Mouse (Mus musculus): ENCODE results near the gene N4bp3. TPM values are rescaled to one million over a fixed set of nuclear protein-coding genes. Genes with fewer than 3 reads are reported as not detected.

Gene N4bp3
- total and polyA plus RNA-seq, 3 experiments, result 19.1 to 22.1 (median 21.2) TPM

GRCm38 (mm10) chr11:51688330-51689328 lies 38.0 kb upstream of the N4bp3 start, which contains the start of gene 0610009B22Rik (continued):
- TF ChIP-seq TBP (conservative IDR thresholded peaks at IDR 0.05; ENCODE audit: low read depth, low read length), result peak; percentile 96

GRCm38 (mm10) chr11:51681976-51682374 lies 31.3 kb upstream of the N4bp3 start:
- Histone ChIP-seq H3K9ac (ENCODE audit: insufficient read depth, low read depth) (no peak overlapping the region), H3K4me2 (ENCODE audit: insufficient read depth, low read depth, poor library complexity, severe bottlenecking) (no peak overlapping the region), H3K36me3 (replicated peaks in 1 of 2; ENCODE audit: control insufficient read depth in 1 of 2, insufficient read depth in 1 of 2, low read length in 1 of 2) (peaks cover 3 to 16% of the 10 kb centered on the region in 2 experiments), H3K27me3 (replicated peaks) (no peaks in the 10 kb centered on the region), H3K27ac (ENCODE audit: insufficient read depth, low read depth) (no peak overlapping the region), H3K4me3 (replicated peaks in 1 of 3; ENCODE audit: low read depth in 2 of 3, low read length in 2 of 3, poor library complexity in 1 of 3) (no peak overlapping the region), H3K9me3 (replicated peaks; ENCODE audit: low read length) (no peaks in the 10 kb centered on the region), H3K4me1 (ENCODE audit: control insufficient read depth in 1 of 2, insufficient read depth in 2 of 2) (peaks cover 0 to 15% of the 10 kb centered on the region in 2 experiments; a peak in 2 of 4 replicates), H3K79me2 (replicated peaks; ENCODE audit: control insufficient read depth, extremely low read depth, insufficient read depth, poor library complexity, severe bottlenecking) (no peaks in the 10 kb centered on the region)
- no peak for DNase-seq (ENCODE audit: extremely low read depth)
- no peak for TF ChIP-seq MEF2A (IDR thresholded peaks at IDR 0.05; ENCODE audit: borderline replicate concordance, low read depth, low read length)
- TF ChIP-seq ZNF384 (IDR thresholded peaks at IDR 0.05; ENCODE audit: low read depth, low read length), result no peak
- no peak for TF ChIP-seq RAD21 (IDR thresholded peaks at IDR 0.05; ENCODE audit: low read depth, low read length)
- no peak for TF ChIP-seq E2F4 (IDR thresholded peaks at IDR 0.05; ENCODE audit: insufficient replicate concordance, low read depth, low read length)
- no peak for TF ChIP-seq SIN3A (IDR thresholded peaks at IDR 0.05; ENCODE audit: low read length)
- TF ChIP-seq POLR2A (IDR thresholded peaks at IDR 0.05; ENCODE audit: low read depth, low read length), result no peak
- no peak for TF ChIP-seq CTCF (conservative IDR thresholded peaks at IDR 0.05 in 1 of 2, IDR thresholded peaks at IDR 0.05 in 1 of 2; ENCODE audit: low read depth in 2 of 2, low read length in 2 of 2)
- TF ChIP-seq ZC3H11A (IDR thresholded peaks at IDR 0.05; ENCODE audit: low read depth, low read length), result no peak
- no peak for TF ChIP-seq BHLHE40 (IDR thresholded peaks at IDR 0.05; ENCODE audit: low read depth, low read length)
- dilution Hi-C loops (cut with MboI; ENCODE audit: extremely low pct_ligation_motif_present, extremely low pct_unique_long_range_greater_than_20kb, low sequenced_read_pairs) (no loop called here), in situ Hi-C loops (cut with MboI; ENCODE audit: low pct_ligation_motif_present, low pct_unique_long_range_greater_than_20kb, low sequenced_read_pairs) (loop anchor here (10.0 kb wide), 1 partner anchor 67 kb away; the partner anchor contains the start of gene Nhp2)

- H3K9ac ChIP-seq (ENCODE audit: insufficient read depth, low read depth), result no peak overlapping the region
- TF ChIP-seq MAFK (IDR thresholded peaks at IDR 0.05; ENCODE audit: insufficient replicate concordance, low read length), result no peak; the same call in 1 of the 2 replicates
- no peak for TF ChIP-seq TBP (conservative IDR thresholded peaks at IDR 0.05; ENCODE audit: low read depth, low read length)
- no peak for TF ChIP-seq EP300 (IDR thresholded peaks at IDR 0.05; ENCODE audit: low read length)
- no peak for TF ChIP-seq USF1 (IDR thresholded peaks at IDR 0.05; ENCODE audit: low read depth, low read length)
- TF ChIP-seq PAX5 (IDR thresholded peaks at IDR 0.05; ENCODE audit: low read length), result no peak
- no peak for TF ChIP-seq ZMIZ1 (IDR thresholded peaks at IDR 0.05; ENCODE audit: low read depth, low read length)
- TF ChIP-seq USF2 (conservative IDR thresholded peaks at IDR 0.05; ENCODE audit: low read depth, low read length), result no peak
- TF ChIP-seq ETS1 (conservative IDR thresholded peaks at IDR 0.05; ENCODE audit: low read depth, low read length), result no peak
- peak; percentile 51 for TF ChIP-seq MEF2A (IDR thresholded peaks at IDR 0.05; ENCODE audit: borderline replicate concordance, low read depth, low read length)
- TF ChIP-seq ELF1 (IDR thresholded peaks at IDR 0.05; ENCODE audit: low read depth, low read length), result 0 out of 2 replicates have a peak, but pooled peaks have one; percentile 38
- TF ChIP-seq UBTF (IDR thresholded peaks at IDR 0.05; ENCODE audit: low read depth, low read length), result no peak
- no peak for TF ChIP-seq ZKSCAN1 (IDR thresholded peaks at IDR 0.05; ENCODE audit: borderline replicate concordance, low read depth, low read length)
- no peak for TF ChIP-seq CHD2 (IDR thresholded peaks at IDR 0.05; ENCODE audit: low read length)
- TF ChIP-seq GABPA (IDR thresholded peaks at IDR 0.05; ENCODE audit: insufficient replicate concordance, low read depth, low read length), result no peak
- TF ChIP-seq SMC3 (IDR thresholded peaks at IDR 0.05; ENCODE audit: low read depth, low read length), result peak; percentile 100
- 0 out of 2 replicates have a peak, but pooled peaks have one; percentile 35 for TF ChIP-seq MAX (IDR thresholded peaks at IDR 0.05; ENCODE audit: low read length)
- TF ChIP-seq RAD21 (IDR thresholded peaks at IDR 0.05; ENCODE audit: low read depth, low read length), result no peak; the same call in none of the 2 replicates
- no peak; the same call in 1 of the 2 replicates for TF ChIP-seq RCOR1 (conservative IDR thresholded peaks at IDR 0.05; ENCODE audit: low read depth, low read length)
- no peak for TF ChIP-seq POLR2A (IDR thresholded peaks at IDR 0.05; ENCODE audit: low read depth, low read length)
- TF ChIP-seq JUND (conservative IDR thresholded peaks at IDR 0.05; ENCODE audit: low read depth, low read length), result peak; percentile 45; the same call in 1 of the 2 replicates
- TF ChIP-seq SIN3A (IDR thresholded peaks at IDR 0.05; ENCODE audit: low read length), result peak; percentile 83
Observed at GRCm38 (mm10) chr11:51681324-51681975, 30.8 kb upstream of the N4bp3 start.

More at GRCm38 (mm10) chr11:51681324-51681975, 30.8 kb upstream of the N4bp3 start:
- dilution Hi-C loops (cut with MboI; ENCODE audit: extremely low pct_ligation_motif_present, extremely low pct_unique_long_range_greater_than_20kb, low sequenced_read_pairs), result no loop called here
- H3K36me3 ChIP-seq (replicated peaks in 1 of 2; ENCODE audit: control insufficient read depth in 1 of 2, insufficient read depth in 1 of 2, low read length in 1 of 2), result peaks cover 3 to 16% of the 10 kb centered on the region in 2 experiments
- peaks cover 0 to 9% of the 10 kb centered on the region in 2 experiments; a peak in 2 of 4 replicates for H3K4me1 ChIP-seq (ENCODE audit: control insufficient read depth in 1 of 2, insufficient read depth in 2 of 2)
- H3K4me2 ChIP-seq (ENCODE audit: insufficient read depth, low read depth, poor library complexity, severe bottlenecking), result no peak overlapping the region
- no peaks in the 10 kb centered on the region for H3K9me3 ChIP-seq (replicated peaks; ENCODE audit: low read length)
- no peaks in the 10 kb centered on the region for H3K27me3 ChIP-seq (replicated peaks)
- DNase-seq (ENCODE audit: extremely low read depth), result peak; percentile 92
- no peaks in the 10 kb centered on the region for H3K79me2 ChIP-seq (replicated peaks; ENCODE audit: control insufficient read depth, extremely low read depth, insufficient read depth, poor library complexity, severe bottlenecking)
- H3K27ac ChIP-seq (ENCODE audit: insufficient read depth, low read depth), result no peak overlapping the region
- no peak overlapping the region for H3K4me3 ChIP-seq (replicated peaks in 1 of 3; ENCODE audit: low read depth in 2 of 3, low read length in 2 of 3, poor library complexity in 1 of 3)
- in situ Hi-C loops (cut with MboI; ENCODE audit: low pct_ligation_motif_present, low pct_unique_long_range_greater_than_20kb, low sequenced_read_pairs), result loop anchor here (10.0 kb wide), 1 partner anchor 67 kb away; the partner anchor contains the start of gene Nhp2
